Mouse (Mus musculus): ENCODE data around the gene Amotl1.

DNA sequence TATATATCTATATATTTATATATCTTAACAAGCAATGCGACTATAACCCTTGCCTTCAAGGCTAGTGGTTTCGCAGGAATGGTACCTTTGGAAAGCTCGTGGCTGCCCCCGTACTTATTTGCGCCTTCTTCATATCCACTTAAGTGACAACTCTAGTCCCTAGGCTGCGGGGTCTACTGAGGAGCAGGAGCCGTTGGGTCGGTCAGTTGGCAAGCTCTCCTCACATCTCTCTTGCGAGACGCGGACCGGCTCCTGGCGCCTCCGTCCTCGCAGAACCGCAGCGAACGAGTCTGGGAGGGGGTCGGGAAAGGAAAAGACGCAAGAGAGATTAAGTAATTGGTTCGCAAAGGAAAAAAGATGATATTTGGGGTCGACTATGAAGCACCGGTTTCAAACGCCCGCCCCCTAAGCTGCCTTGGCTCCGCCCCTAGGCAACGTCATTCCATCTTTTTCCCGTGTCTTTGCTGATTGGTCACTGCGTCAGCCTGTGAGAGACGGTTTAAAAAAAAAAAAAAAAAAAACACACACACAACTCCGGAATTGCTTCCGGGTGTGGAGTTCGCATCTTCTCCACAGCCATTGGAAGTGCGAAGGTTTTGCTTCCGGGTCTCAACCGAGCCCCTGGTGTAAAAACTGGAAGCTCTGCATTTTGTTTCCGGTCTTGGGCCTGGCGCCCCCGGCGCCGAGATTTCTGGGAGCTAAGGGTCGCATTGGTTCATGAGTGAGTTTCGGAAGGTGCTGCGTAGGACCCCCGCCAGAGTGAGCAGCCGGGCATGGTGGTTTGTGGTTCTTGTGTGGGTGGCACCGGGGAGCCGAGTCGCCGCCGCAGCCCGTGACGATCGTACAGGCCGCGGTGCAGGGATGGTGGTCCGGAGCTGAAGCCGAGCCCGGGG, 144.6 kb downstream of the Amotl1 start, which contains the start of the genes Kdm4d and Cwc15:
- TF ChIP-seq POLR2A (IDR thresholded peaks at IDR 0.05; ENCODE audit: extremely low read depth, insufficient read depth, low read length) (peak; percentile 63; the same call in 1 of the 2 replicates), CTCF (IDR thresholded peaks at IDR 0.05; ENCODE audit: low read depth, low read length) (no peak)

Measured in liver, adult 2 months (tissue).